ENCODE assay signal across 27 mouse cellular contexts in genomic region chr3:89425876-89426275, GRCm38 (mm10). TPM values are rescaled to one million over a fixed set of nuclear protein-coding genes. Genes with fewer than 3 reads are reported as not detected.
A peak's percentile ranks its signal among the peaks of the same experiment; 100 is the strongest.
DNase-seq lines count a peak whose midpoint lies in the region; ATAC-seq and TF ChIP-seq lines count a peak whose summit lies in the region.
"Had no signal": no experiment of that assay in that cellular context is flagged by ENCODE, and none has a peak within 500 bp of the region (broad histone marks: within the 10 kb centered on the region; RNA-seq: fewer than 3 reads in every experiment).

No protein-coding gene starts in this region.

- no peak for TF ChIP-seq POLR2A in MEL (IDR thresholded peaks at IDR 0.05; ENCODE audit: control insufficient read depth in 1 of 2, insufficient read depth in 1 of 2, low read depth in 1 of 2, low read length in 2 of 2, poor library complexity in 1 of 2)

- 0 out of 4 replicates have a peak, but pooled peaks of 1 of the 2 experiments have one; percentile 7 for TF ChIP-seq EP300 in MEL (IDR thresholded peaks at IDR 0.05; ENCODE audit: low read depth in 1 of 2, low read length in 2 of 2)
- TF ChIP-seq EP300 in liver, postnatal 0 days (IDR thresholded peaks at IDR 0.05; ENCODE audit: low read depth): peak; percentile 83

- 0 out of 2 replicates have a peak, but pooled peaks have one; percentile 8 for ATAC-seq in liver, embryonic 12.5 days
- no peak for ATAC-seq in liver, postnatal 0 days
- ATAC-seq: activated CD4-positive, CD25-positive, alpha-beta regulatory T cell, adult 4 months; CD4-positive, CD25-positive, alpha-beta regulatory T cell, adult 4 months; forebrain, postnatal 0 days; inflammation-experienced regulatory T-cells, adult 6 months; midbrain, embryonic 13.5 days had no signal

- H3K79me2 ChIP-seq in MEL (ENCODE audit: control insufficient read depth, insufficient read depth, low read length, poor library complexity): peaks cover 9% of the 10 kb centered on the region

- peaks cover 9 to 36% of the 10 kb centered on the region in 2 experiments for H3K36me3 ChIP-seq in MEL (ENCODE audit: control insufficient read depth in 1 of 2, insufficient read depth in 2 of 2, low read length in 2 of 2)
- peaks cover 65% of the 10 kb centered on the region for H3K36me3 ChIP-seq in liver, embryonic 12.5 days
- H3K36me3 ChIP-seq in liver, postnatal 0 days (replicated peaks; ENCODE audit: insufficient read depth, low read length): peaks cover 37% of the 10 kb centered on the region
- H3K36me3 ChIP-seq: hindbrain, embryonic 15.5 days had no signal

- DNase-seq in MEL (ENCODE audit: low read depth, low spot score): peak; percentile 31
- peak; percentile 88 for DNase-seq in c-Kit-positive CD71-positive TER-119-negative erythroid progenitor cells, embryonic 14.5 days (ENCODE audit: low read depth)
- no peak for DNase-seq in liver, postnatal 0 days
- no peak for DNase-seq in left cerebral cortex, adult 11 months (ENCODE audit: low spot score)
- no peak for DNase-seq in left cerebral cortex, postnatal 25 days (ENCODE audit: low spot score in 2 of 2)
- no peak for DNase-seq in ovary, postnatal 14 days (ENCODE audit: low spot score)
- DNase-seq: adrenal gland, adult 2 months; cerebellum, adult 11 months; cerebellum, adult 9-10 months; cerebellum, postnatal 36 days; forebrain, postnatal 0 days; gastrocnemius, postnatal 10 days; kidney, adult 11 months; kidney, postnatal 14 days; left cerebral cortex, postnatal 4 days; thymus, postnatal 14 days had no signal

- no peaks in the 10 kb centered on the region for H3K27me3 ChIP-seq in MEL (ENCODE audit: control insufficient read depth in 1 of 2, insufficient read depth in 2 of 2, low read length in 2 of 2)
- no peaks in the 10 kb centered on the region for H3K27me3 ChIP-seq in liver, embryonic 12.5 days (replicated peaks)
- H3K27me3 ChIP-seq in liver, postnatal 0 days (ENCODE audit: insufficient read depth, low read length): no peaks in the 10 kb centered on the region
- H3K27me3 ChIP-seq: heart, embryonic 12.5 days; hindbrain, embryonic 15.5 days; lung, embryonic 15.5 days; midbrain, embryonic 13.5 days; neural tube, embryonic 13.5 days; stomach, embryonic 15.5 days had no signal

- H3K4me2 ChIP-seq in liver, embryonic 12.5 days: peak overlapping the region; percentile 97
- H3K4me2 ChIP-seq in liver, postnatal 0 days (ENCODE audit: low read depth, low read length): peak overlapping the region; percentile 34
- H3K4me2 ChIP-seq: heart, embryonic 12.5 days; hindbrain, embryonic 15.5 days; lung, embryonic 15.5 days; midbrain, embryonic 13.5 days; neural tube, embryonic 13.5 days; stomach, embryonic 15.5 days had no signal

- no peak overlapping the region for H3K9ac ChIP-seq in MEL (ENCODE audit: control insufficient read depth, low read depth, low read length, poor library complexity, severe bottlenecking)
- H3K9ac ChIP-seq in liver, embryonic 12.5 days: peak overlapping the region; percentile 65
- H3K9ac ChIP-seq in liver, postnatal 0 days (replicated peaks): no peak overlapping the region
- H3K9ac ChIP-seq: forebrain, postnatal 0 days; heart, embryonic 12.5 days; hindbrain, embryonic 15.5 days; lung, embryonic 15.5 days; midbrain, embryonic 13.5 days; neural tube, embryonic 13.5 days; stomach, embryonic 15.5 days had no signal

- no peak for TF ChIP-seq RAD21 in MEL (IDR thresholded peaks at IDR 0.05; ENCODE audit: low read depth, low read length)

- intact Hi-C loops in left cerebral cortex, postnatal 25 days (cut with DNase I): no loop called here

- H3K4me1 ChIP-seq in MEL (ENCODE audit: control insufficient read depth in 1 of 2, insufficient read depth in 2 of 2, low read length in 2 of 2): peaks cover 19 to 37% of the 10 kb centered on the region in 2 experiments
- peaks cover 76% of the 10 kb centered on the region for H3K4me1 ChIP-seq in liver, embryonic 12.5 days
- H3K4me1 ChIP-seq in liver, postnatal 0 days (ENCODE audit: insufficient read depth): peaks cover 42% of the 10 kb centered on the region

- no peak overlapping the region for H3K4me3 ChIP-seq in MEL (ENCODE audit: control insufficient read depth in 1 of 2, insufficient read depth in 1 of 2, low read depth in 2 of 2, low read length in 2 of 2)
- H3K4me3 ChIP-seq in liver, embryonic 12.5 days: peak overlapping the region; percentile 42
- H3K4me3 ChIP-seq in liver, postnatal 0 days (ENCODE audit: low read depth, low read length): no peak overlapping the region
- H3K4me3 ChIP-seq: heart, embryonic 12.5 days; hindbrain, embryonic 15.5 days; left cerebral cortex, adult 2 months; lung, embryonic 15.5 days; midbrain, embryonic 13.5 days; neural tube, embryonic 13.5 days; stomach, embryonic 15.5 days had no signal

- WGBS in liver, embryonic 12.5 days (ENCODE audit: insufficient replicate concordance): 22% methylated on average over 4 of the region's 4 CpGs
- WGBS in liver, postnatal 0 days (ENCODE audit: insufficient replicate concordance): 59% methylated on average over 4 of the region's 4 CpGs

- no peak for TF ChIP-seq CTCF in MEL (IDR thresholded peaks at IDR 0.05 in 2 of 3, conservative IDR thresholded peaks at IDR 0.05 in 1 of 3; ENCODE audit: control insufficient read depth in 1 of 3, insufficient read depth in 1 of 3, low read depth in 2 of 3, low read length in 3 of 3, poor library complexity in 1 of 3, severe bottlenecking in 1 of 3)
- no peak for TF ChIP-seq CTCF in liver, postnatal 0 days (IDR thresholded peaks at IDR 0.05; ENCODE audit: low read depth)

- H3K9me3 ChIP-seq in MEL (replicated peaks; ENCODE audit: insufficient read depth, low read length): no peaks in the 10 kb centered on the region
- no peaks in the 10 kb centered on the region for H3K9me3 ChIP-seq in liver, embryonic 12.5 days (replicated peaks)
- H3K9me3 ChIP-seq in liver, postnatal 0 days (ENCODE audit: low read length): no peaks in the 10 kb centered on the region
- H3K9me3 ChIP-seq: heart, embryonic 12.5 days; hindbrain, embryonic 15.5 days; lung, embryonic 15.5 days; midbrain, embryonic 13.5 days; neural tube, embryonic 13.5 days; stomach, embryonic 15.5 days had no signal

- no peak overlapping the region for H3K27ac ChIP-seq in MEL (ENCODE audit: control insufficient read depth, low read depth, low read length)
- peak overlapping the region; percentile 89 for H3K27ac ChIP-seq in liver, embryonic 12.5 days
- no peak overlapping the region for H3K27ac ChIP-seq in liver, postnatal 0 days (ENCODE audit: low read depth)
- H3K27ac ChIP-seq: hindbrain, embryonic 15.5 days; left cerebral cortex, adult 2 months; lung, embryonic 15.5 days; midbrain, embryonic 13.5 days; neural tube, embryonic 13.5 days had no signal

TF ChIP-seq in MEL, 35 proteins besides CTCF, POLR2A, EP300 and RAD21:
- TF ChIP-seq GATA1 (IDR thresholded peaks at IDR 0.05; ENCODE audit: low read depth, low read length) (0 out of 2 replicates have a peak, but pooled peaks have one; percentile 9), TAL1 (IDR thresholded peaks at IDR 0.05; ENCODE audit: low read length) (peak; percentile 50), ZMIZ1 (IDR thresholded peaks at IDR 0.05; ENCODE audit: low read depth, low read length) (no peak)

RNA-seq across cellular contexts. Expression of gene Pygo2, which starts 4.1 kb away (rescaled TPM):
- 50.8 and 61.1 TPM in 2 replicates for total RNA-seq in MEL (2012; rRNA removed)
- polyA plus RNA-seq in MEL (2012; ENCODE audit: insufficient read depth in 1 of 2, insufficient read length in 2 of 2, low read depth in 1 of 2, low replicate concordance in 2 of 2, missing spikeins in 1 of 2): 10 to 100 TPM in 1 of 2 experiments, not detected in 1; 50.3 TPM
- polyA plus RNA-seq in liver, embryonic 12.5 days (2016; fragmentation: Nextera tagmentation; extraction: Ambion mirVana): 22.7 and 23.1 TPM in 2 replicates
- polyA plus RNA-seq in liver, postnatal 0 days (2015; fragmentation: Nextera tagmentation; extraction: Ambion mirVana): 5.9 and 6.9 TPM in 2 replicates
- 10 to 100 TPM; 51.6 to 60.2 TPM for total RNA-seq in left cerebral cortex, postnatal 25 days (2021)

RNA-seq across cellular contexts. Expression of gene Shc1, which starts 7.6 kb away (rescaled TPM):
- 41.9 and 49.2 TPM in 2 replicates for total RNA-seq in MEL (2012; rRNA removed)
- 10 to 100 TPM in 1 of 2 experiments, not detected in 1; 79.8 TPM for polyA plus RNA-seq in MEL (2012; ENCODE audit: insufficient read depth in 1 of 2, insufficient read length in 2 of 2, low read depth in 1 of 2, low replicate concordance in 2 of 2, missing spikeins in 1 of 2)
- 56.8 and 63.3 TPM in 2 replicates for polyA plus RNA-seq in liver, embryonic 12.5 days (2016; fragmentation: Nextera tagmentation; extraction: Ambion mirVana)
- polyA plus RNA-seq in liver, postnatal 0 days (2015; fragmentation: Nextera tagmentation; extraction: Ambion mirVana): 23.8 and 24.7 TPM in 2 replicates
- 10 to 100 TPM; 10.7 to 14.6 TPM for total RNA-seq in left cerebral cortex, postnatal 25 days (2021)

RNA-seq across cellular contexts. Expression of gene Cks1b, which starts 7.7 kb away (rescaled TPM):
- total RNA-seq in MEL (2012; rRNA removed): 271 and 292 TPM in 2 replicates
- polyA plus RNA-seq in MEL (2012; ENCODE audit: insufficient read depth in 1 of 2, insufficient read length in 2 of 2, low read depth in 1 of 2, low replicate concordance in 2 of 2, missing spikeins in 1 of 2): 100 to 1,000 TPM; 177 to 438 TPM
- 310 and 316 TPM in 2 replicates for polyA plus RNA-seq in liver, embryonic 12.5 days (2016; fragmentation: Nextera tagmentation; extraction: Ambion mirVana)
- 130 and 141 TPM in 2 replicates for polyA plus RNA-seq in liver, postnatal 0 days (2015; fragmentation: Nextera tagmentation; extraction: Ambion mirVana)
- total RNA-seq in left cerebral cortex, postnatal 25 days (2021): 1 to 10 TPM; 1.9 to 3.1 TPM

RNA-seq across cellular contexts. Expression of gene Pbxip1, which starts 10.6 kb away (rescaled TPM):
- total RNA-seq in MEL (2012; rRNA removed): 4.8 and 7.6 TPM in 2 replicates
- polyA plus RNA-seq in MEL (2012; ENCODE audit: insufficient read depth in 1 of 2, insufficient read length in 2 of 2, low read depth in 1 of 2, low replicate concordance in 2 of 2, missing spikeins in 1 of 2): 10 to 100 TPM in 1 of 2 experiments, not detected in 1; 10.7 TPM
- 8.3 and 9.2 TPM in 2 replicates for polyA plus RNA-seq in liver, embryonic 12.5 days (2016; fragmentation: Nextera tagmentation; extraction: Ambion mirVana)
- polyA plus RNA-seq in liver, postnatal 0 days (2015; fragmentation: Nextera tagmentation; extraction: Ambion mirVana): 9.4 and 9.8 TPM in 2 replicates
- 10 to 100 TPM; 37.5 to 38.6 TPM for total RNA-seq in left cerebral cortex, postnatal 25 days (2021)

RNA-seq across cellular contexts. Expression of gene Flad1, which starts 14.2 kb away (rescaled TPM):
- 38.0 and 42.9 TPM in 2 replicates for total RNA-seq in MEL (2012; rRNA removed)
- 10 to 100 TPM in 1 of 2 experiments, not detected in 1; 54.2 TPM for polyA plus RNA-seq in MEL (2012; ENCODE audit: insufficient read depth in 1 of 2, insufficient read length in 2 of 2, low read depth in 1 of 2, low replicate concordance in 2 of 2, missing spikeins in 1 of 2)
- polyA plus RNA-seq in liver, embryonic 12.5 days (2016; fragmentation: Nextera tagmentation; extraction: Ambion mirVana): 21.6 and 22.9 TPM in 2 replicates
- polyA plus RNA-seq in liver, postnatal 0 days (2015; fragmentation: Nextera tagmentation; extraction: Ambion mirVana): 18.8 and 20.0 TPM in 2 replicates
- total RNA-seq in left cerebral cortex, postnatal 25 days (2021): 10 to 100 TPM; 32.6 to 32.9 TPM

Comparison
In these comparisons a context has a peak if more than half of its experiments do, and no peak if none do; other contexts are left out.
1. DNase-seq: peak in MEL (single experiment) and c-Kit-positive CD71-positive TER-119-negative erythroid progenitor cells, embryonic 14.5 days (single experiment); none in liver, postnatal 0 days (single experiment), left cerebral cortex, adult 11 months (single experiment), left cerebral cortex, postnatal 25 days (0 of 2) and ovary, postnatal 14 days (single experiment).